Mouse (Mus musculus) forebrain, embryonic 15.5 days (tissue): ENCODE results near the gene Nanos2. TPM values are rescaled to one million over a fixed set of nuclear protein-coding genes. Genes with fewer than 3 reads are reported as not detected.

Experiments used
- ATAC-seq: fragments of 200-750 bp; cut with Nextera tagmentation; replicated peaks from 2 replicates; pipeline ENCODE4 v1.8.0; 2017; ENCODE audit warnings: mild to moderate bottlenecking, moderate TSS enrichment, moderate library complexity
- H3K27ac ChIP-seq: fragments of 300-500 bp; sonication (generic); replicated peaks from 2 replicates; pipeline ENCODE4 v1.5.1; 2015; ENCODE audit warnings: mild to moderate bottlenecking, inconsistent platforms
- H3K27me3 ChIP-seq: fragments of 300-500 bp; sonication (generic); 2 replicates; pipeline ENCODE4 v1.6.1; 2015; ENCODE audit warnings: inconsistent platforms
- H3K36me3 ChIP-seq: fragments of 300-500 bp; sonication (generic); 2 replicates; pipeline ENCODE4 v1.6.1; 2015; ENCODE audit warnings: mild to moderate bottlenecking, inconsistent platforms
- H3K4me1 ChIP-seq: fragments of 300-500 bp; sonication (generic); 2 replicates; pipeline ENCODE4 v1.6.1; 2015; ENCODE audit warnings: inconsistent platforms
- H3K4me2 ChIP-seq: fragments of 300-500 bp; sonication (generic); replicated peaks from 2 replicates; pipeline ENCODE4 v1.6.1; 2015; ENCODE audit warnings: mild to moderate bottlenecking, inconsistent platforms
- H3K4me3 ChIP-seq: fragments of 300-500 bp; sonication (generic); 2 replicates; pipeline ENCODE4 v1.5.1; 2015; ENCODE audit warnings: mild to moderate bottlenecking, inconsistent platforms
- H3K9ac ChIP-seq: fragments of 300-500 bp; sonication (generic); replicated peaks from 2 replicates; pipeline ENCODE4 v1.6.1; 2015; ENCODE audit warnings: mild to moderate bottlenecking, inconsistent platforms
- H3K9me3 ChIP-seq: fragments of 300-500 bp; sonication (generic); 2 replicates; pipeline ENCODE4 v1.6.1; 2016; ENCODE audit warnings: inconsistent platforms
- WGBS: fragments of 180-500 bp; shearing (Covaris S2); methylation state at CpG from one replicate; pipeline ENCODE4 v1.1.7; 2015; ENCODE audit warnings: mixed read lengths; 5-methylcytosine and 5-hydroxymethylcytosine counted together
- polyA plus RNA-seq: library from polyadenylated mRNA; unstranded; fragments of >200 nt; fragmentation: Nextera tagmentation; extraction: Ambion mirVana; gene quantifications from 2 replicates; pipeline ENCODE4 v1.2.1, GENCODE M21; 2015

The Nanos2 gene
- polyA plus RNA-seq, 1 experiment from 2014 or later: 0.60 TPM

- H3K27ac ChIP-seq: no peak overlapping the region
- H3K9ac ChIP-seq: peak overlapping the region; percentile 59
- H3K4me2 ChIP-seq: peak overlapping the region; percentile 87
- H3K27me3 ChIP-seq: peaks cover 11% of the 10 kb centered on the region; the same call in 1 of the 2 replicates
- peaks cover 7% of the 10 kb centered on the region; the same call in 1 of the 2 replicates for H3K36me3 ChIP-seq
- H3K4me1 ChIP-seq: peaks cover 31% of the 10 kb centered on the region
- 2% methylated on average over 31 of the region's 31 CpGs for WGBS
- peak overlapping the region; percentile 54 for H3K4me3 ChIP-seq
- no peaks in the 10 kb centered on the region for H3K9me3 ChIP-seq
- ATAC-seq: no peak
These were observed 5.1 kb downstream of the Nanos2 start for GRCm38 (mm10) chr7:18992294-18992675.

- 91% methylated on average over 5 of the region's 5 CpGs for WGBS
- Histone ChIP-seq H3K27me3 (peaks cover 11% of the 10 kb centered on the region; the same call in 1 of the 2 replicates), H3K4me2 (peak overlapping the region; percentile 87), H3K9ac (no peak overlapping the region), H3K27ac (no peak overlapping the region), H3K36me3 (peaks cover 7% of the 10 kb centered on the region; the same call in 1 of the 2 replicates), H3K4me3 (peak overlapping the region; percentile 54), H3K4me1 (peaks cover 31% of the 10 kb centered on the region), H3K9me3 (no peaks in the 10 kb centered on the region)
- no peak for ATAC-seq
These were observed 5.8 kb downstream of the Nanos2 start for GRCm38 (mm10) chr7:18993036-18993435.

- H3K9me3 ChIP-seq: no peaks in the 10 kb centered on the region
- WGBS: 29% methylated on average over 9 of the region's 9 CpGs
- no peaks in the 10 kb centered on the region for H3K27me3 ChIP-seq
- no peak overlapping the region for H3K9ac ChIP-seq
- no peak overlapping the region for H3K27ac ChIP-seq
- ATAC-seq: no peak
- no peak overlapping the region for H3K4me2 ChIP-seq
- peaks cover 16% of the 10 kb centered on the region for H3K4me1 ChIP-seq
- H3K36me3 ChIP-seq: peaks cover 7% of the 10 kb centered on the region; the same call in 1 of the 2 replicates
- H3K4me3 ChIP-seq: no peak overlapping the region
These were observed 11.6 kb downstream of the Nanos2 start for GRCm38 (mm10) chr7:18998835-18999234.

- Histone ChIP-seq H3K9ac (no peak overlapping the region), H3K36me3 (peaks cover 12% of the 10 kb centered on the region), H3K27me3 (no peaks in the 10 kb centered on the region), H3K4me1 (peaks cover 24% of the 10 kb centered on the region), H3K9me3 (no peaks in the 10 kb centered on the region), H3K4me2 (peak overlapping the region; percentile 12), H3K4me3 (peak overlapping the region; percentile 15), H3K27ac (no peak overlapping the region)
- no peak for ATAC-seq
- WGBS: 65% methylated on average over 10 of the region's 10 CpGs
These were observed 13.2 kb downstream of the Nanos2 start for GRCm38 (mm10) chr7:19000421-19000820.

GRCm38 (mm10) chr7:19001066-19001806 is 14.0 kb downstream of the Nanos2 start:
- H3K36me3 ChIP-seq: peaks cover 17% of the 10 kb centered on the region
- peak overlapping the region; percentile 12; the same call in 1 of the 2 replicates for H3K4me2 ChIP-seq
- no peak for ATAC-seq
- no peaks in the 10 kb centered on the region for H3K9me3 ChIP-seq
- H3K4me1 ChIP-seq: peaks cover 32% of the 10 kb centered on the region
- H3K4me3 ChIP-seq: peak overlapping the region; percentile 15
- WGBS: 44% methylated on average over 17 of the region's 18 CpGs
- H3K9ac ChIP-seq: no peak overlapping the region
- H3K27me3 ChIP-seq: no peaks in the 10 kb centered on the region
- no peak overlapping the region for H3K27ac ChIP-seq

GRCm38 (mm10) chr7:19001807-19002085 is 14.5 kb downstream of the Nanos2 start:
- no peak overlapping the region for H3K9ac ChIP-seq
- no peaks in the 10 kb centered on the region for H3K27me3 ChIP-seq
- no peak overlapping the region for H3K4me2 ChIP-seq
- WGBS: 78% methylated on average over 3 of the region's 3 CpGs
- no peak for ATAC-seq
- peak overlapping the region; percentile 55; the same call in 1 of the 2 replicates for H3K27ac ChIP-seq
- H3K9me3 ChIP-seq: no peaks in the 10 kb centered on the region
- H3K4me1 ChIP-seq: peaks cover 37% of the 10 kb centered on the region
- H3K4me3 ChIP-seq: no peak overlapping the region
- peaks cover 12% of the 10 kb centered on the region for H3K36me3 ChIP-seq

- H3K4me1 ChIP-seq: peaks cover 41% of the 10 kb centered on the region
- no peaks in the 10 kb centered on the region for H3K9me3 ChIP-seq
- peak overlapping the region; percentile 69; the same call in 1 of the 2 replicates for H3K9ac ChIP-seq
These were observed 14.9 kb downstream of the Nanos2 start for GRCm38 (mm10) chr7:19002115-19002514.

GRCm38 (mm10) chr7:19002848-19003498 is 15.8 kb downstream of the Nanos2 start:
- H3K27me3 ChIP-seq: no peaks in the 10 kb centered on the region
- 3% methylated on average over 17 of the region's 17 CpGs for WGBS
- no peaks in the 10 kb centered on the region for H3K9me3 ChIP-seq
- peak overlapping the region; percentile 65 for H3K4me2 ChIP-seq
- H3K36me3 ChIP-seq: peaks cover 23% of the 10 kb centered on the region
- H3K4me1 ChIP-seq: peaks cover 49% of the 10 kb centered on the region
- H3K27ac ChIP-seq: peak overlapping the region; percentile 55
- peak overlapping the region; percentile 41 for H3K4me3 ChIP-seq
- peak overlapping the region; percentile 69 for H3K9ac ChIP-seq
- ATAC-seq: peak; percentile 65

More at GRCm38 (mm10) chr7:19002115-19002514, 14.9 kb downstream of the Nanos2 start:
- peak overlapping the region; percentile 41 for H3K4me3 ChIP-seq
- 45% methylated on average over 4 of the region's 4 CpGs for WGBS
- H3K27ac ChIP-seq: peak overlapping the region; percentile 55
- H3K27me3 ChIP-seq: no peaks in the 10 kb centered on the region
- ATAC-seq: no peak
- peak overlapping the region; percentile 65 for H3K4me2 ChIP-seq
- peaks cover 16% of the 10 kb centered on the region for H3K36me3 ChIP-seq

- no peaks in the 10 kb centered on the region for H3K9me3 ChIP-seq
- peak within 1 kb of the TSS; percentile 84 for H3K4me3 ChIP-seq
- peak within 1 kb of the TSS; percentile 94 for H3K9ac ChIP-seq
- H3K27me3 ChIP-seq: no peaks in the 10 kb centered on the region
- peak within 1 kb of the TSS; percentile 99 for H3K4me2 ChIP-seq
- peak within 1 kb of the TSS; percentile 96 for H3K27ac ChIP-seq
- H3K4me1 ChIP-seq: peaks cover 49% of the 10 kb centered on the region
- ATAC-seq: peak; percentile 63
- H3K36me3 ChIP-seq: peaks cover 23% of the 10 kb centered on the region
- WGBS: under 1% methylated on average over 86 of the region's 90 CpGs
These were observed 16.9 kb downstream of the Nanos2 start, which contains the start of gene Irf2bp1 for GRCm38 (mm10) chr7:19003902-19004630. TSS of gene Irf2bp1 (plus strand) at chr7:19004044.

- H3K9ac ChIP-seq: peak overlapping the region; percentile 94
- H3K36me3 ChIP-seq: peaks cover 23% of the 10 kb centered on the region
- peak overlapping the region; percentile 99 for H3K4me2 ChIP-seq
- H3K4me1 ChIP-seq: peaks cover 49% of the 10 kb centered on the region
- peak; percentile 1; the same call in 1 of the 2 replicates for ATAC-seq
- WGBS: 4% methylated on average over 33 of the region's 34 CpGs
- no peaks in the 10 kb centered on the region for H3K9me3 ChIP-seq
- peak overlapping the region; percentile 84 for H3K4me3 ChIP-seq
- H3K27me3 ChIP-seq: no peaks in the 10 kb centered on the region
- H3K27ac ChIP-seq: peak overlapping the region; percentile 96
These were observed 17.5 kb downstream of the Nanos2 start for GRCm38 (mm10) chr7:19004631-19005079.

GRCm38 (mm10) chr7:19005417-19006121 is 18.4 kb downstream of the Nanos2 start:
- no peaks in the 10 kb centered on the region for H3K27me3 ChIP-seq
- WGBS: 80% methylated on average over 34 of the region's 34 CpGs
- no peak overlapping the region for H3K27ac ChIP-seq
- H3K9ac ChIP-seq: no peak overlapping the region; the same call in 1 of the 2 replicates
- no peak for ATAC-seq
- peak overlapping the region; percentile 99 for H3K4me2 ChIP-seq
- peaks cover 23% of the 10 kb centered on the region for H3K36me3 ChIP-seq
- no peaks in the 10 kb centered on the region for H3K9me3 ChIP-seq
- peak overlapping the region; percentile 84 for H3K4me3 ChIP-seq
- peaks cover 49% of the 10 kb centered on the region for H3K4me1 ChIP-seq
